Mouse (Mus musculus) intestine, embryonic 16.5 days (tissue): Measurements from ENCODE around the gene Mfn2. TPM values are rescaled to one million over a fixed set of nuclear protein-coding genes. Genes with fewer than 3 reads are reported as not detected.

Experiments
- ATAC-seq: fragments of 200-750 bp; cut with Nextera tagmentation; 2 replicates; pipeline ENCODE4 v1.8.0; 2017; ENCODE audit warnings: moderate TSS enrichment, moderate library complexity
- H3K27ac ChIP-seq: fragments of 300-500 bp; sonication (generic); 2 replicates; pipeline ENCODE4 v1.5.1; 2014; ENCODE audit warnings: mild to moderate bottlenecking, low read length
- H3K27me3 ChIP-seq: fragments of 300-500 bp; sonication (generic); replicated peaks from 2 replicates; pipeline ENCODE4 v1.6.1; 2014; ENCODE audit warnings: low read length, control low read depth, mixed read lengths; ENCODE audit not compliant: control insufficient read depth, insufficient read depth
- H3K36me3 ChIP-seq: fragments of 300-500 bp; sonication (generic); 2 replicates; pipeline ENCODE4 v1.6.1; 2014; ENCODE audit warnings: low read length, control low read depth; ENCODE audit not compliant: control insufficient read depth, insufficient read depth
- H3K4me1 ChIP-seq: fragments of 300-500 bp; sonication (generic); 2 replicates; pipeline ENCODE4 v1.6.1; 2014; ENCODE audit warnings: low read length, control low read depth, mixed read lengths; ENCODE audit not compliant: control insufficient read depth, insufficient read depth
- H3K4me2 ChIP-seq: fragments of 300-500 bp; sonication (generic); 2 replicates; pipeline ENCODE4 v1.6.1; 2014; ENCODE audit warnings: low read depth, low read length, control low read depth
- H3K4me3 ChIP-seq: fragments of 300-500 bp; sonication (generic); 2 replicates; pipeline ENCODE4 v1.5.1; 2014; ENCODE audit warnings: mild to moderate bottlenecking, low read length
- H3K9ac ChIP-seq: fragments of 300-500 bp; sonication (generic); 2 replicates; pipeline ENCODE4 v1.6.1; 2014; ENCODE audit warnings: low read depth, low read length
- H3K9me3 ChIP-seq: fragments of 300-500 bp; sonication (generic); 2 replicates; pipeline ENCODE4 v1.6.1; 2016; ENCODE audit warnings: low read length, control low read depth; ENCODE audit not compliant: control insufficient read depth
- WGBS: fragments of 180-500 bp; shearing (Covaris S2); extraction: QIAGEN DNeasy Blood & Tissue Kit; methylation state at CpG from one replicate; pipeline ENCODE4 v1.1.7; 2014; 5-methylcytosine and 5-hydroxymethylcytosine counted together
- polyA plus RNA-seq: library from polyadenylated mRNA; unstranded; fragments of >200 nt; fragmentation: Nextera tagmentation; extraction: Ambion mirVana; gene quantifications from 2 replicates; pipeline ENCODE4 v1.2.1, GENCODE M21; 2015

Mfn2 gene
- 50.8 and 59.7 TPM in 2 replicates for polyA plus RNA-seq

GRCm38 (mm10) chr4:147904313-147905089 is at the start of gene Mfn2:
Gene Mfn2, minus strand, starts transcription at chr4:147904704.
- peaks cover 16% of the 10 kb centered on the region for H3K4me1 ChIP-seq
- H3K4me2 ChIP-seq: peak within 1 kb of the TSS; percentile 65
- 0 out of 2 replicates have a peak, but pooled peaks cover 2% of the 10 kb centered on the region for H3K36me3 ChIP-seq
- H3K4me3 ChIP-seq: peak within 1 kb of the TSS; percentile 94
- peak within 1 kb of the TSS; percentile 76 for H3K27ac ChIP-seq
- WGBS: under 1% methylated on average over 57 of the region's 59 CpGs
- no peaks in the 10 kb centered on the region for H3K27me3 ChIP-seq
- H3K9me3 ChIP-seq: no peaks in the 10 kb centered on the region
- peak; percentile 88 for ATAC-seq
- peak within 1 kb of the TSS; percentile 96 for H3K9ac ChIP-seq

DNA sequence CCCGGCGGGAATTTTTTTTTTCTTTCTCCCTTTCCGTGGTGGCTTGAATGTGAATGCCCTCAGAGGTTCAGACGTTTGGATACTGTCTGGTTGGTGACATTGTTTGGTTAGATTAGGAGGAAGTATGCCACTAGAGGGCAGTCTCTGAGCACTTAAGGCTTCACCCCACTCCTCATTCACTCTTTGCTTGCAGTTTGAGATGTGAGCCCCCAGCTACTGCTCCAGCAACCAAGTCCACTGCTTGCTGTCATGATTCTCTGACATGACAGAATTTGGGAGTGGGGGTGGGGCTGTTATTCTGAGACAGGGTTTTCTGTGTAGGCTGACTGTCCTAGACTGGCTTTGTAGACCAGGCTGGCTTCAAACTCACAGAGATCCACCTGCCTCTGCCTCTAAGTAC is 49.1 kb upstream of the Mfn2 start:
- no peaks in the 10 kb centered on the region for H3K27me3 ChIP-seq
- no peak overlapping the region for H3K9ac ChIP-seq
- H3K4me1 ChIP-seq: no peaks in the 10 kb centered on the region
- H3K36me3 ChIP-seq: peaks cover 3% of the 10 kb centered on the region; the same call in 1 of the 2 replicates
- WGBS: 8% methylated on average over 4 of the region's 4 CpGs
- H3K4me2 ChIP-seq: no peak overlapping the region
- no peak overlapping the region for H3K27ac ChIP-seq
- ATAC-seq: no peak
- no peaks in the 10 kb centered on the region for H3K9me3 ChIP-seq
- no peak overlapping the region for H3K4me3 ChIP-seq

GRCm38 (mm10) chr4:147947511-147947910 is 43.0 kb upstream of the Mfn2 start:
- no peak overlapping the region for H3K4me2 ChIP-seq
- H3K4me1 ChIP-seq: peaks cover 10% of the 10 kb centered on the region
- no peak for ATAC-seq
- no peaks in the 10 kb centered on the region for H3K27me3 ChIP-seq
- no peak overlapping the region for H3K4me3 ChIP-seq
- H3K9me3 ChIP-seq: no peaks in the 10 kb centered on the region
- 34% methylated on average over 2 of the region's 2 CpGs for WGBS
- no peak overlapping the region for H3K27ac ChIP-seq
- H3K36me3 ChIP-seq: peaks cover 25% of the 10 kb centered on the region
- no peak overlapping the region for H3K9ac ChIP-seq

DNA sequence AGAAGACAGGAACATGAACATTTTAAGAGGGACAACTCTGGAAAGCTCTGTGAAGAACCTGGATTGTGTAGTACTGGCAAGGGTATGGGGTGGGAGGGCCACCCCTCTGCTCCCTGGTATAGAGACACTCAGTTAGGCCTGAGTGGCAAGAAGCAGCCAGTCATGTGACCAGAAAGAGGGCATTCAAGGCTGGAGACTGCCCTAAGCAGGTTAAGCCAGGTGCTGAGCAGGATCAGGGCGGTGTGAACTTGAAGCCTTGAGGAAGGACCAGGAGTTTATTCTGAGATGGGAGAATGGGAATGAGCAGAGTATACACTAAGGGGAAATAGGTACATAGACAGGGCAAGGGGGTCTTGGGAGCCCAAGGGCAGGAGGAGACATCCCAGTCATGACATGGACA is 38.5 kb upstream of the Mfn2 start:
- Histone ChIP-seq H3K27me3 (no peaks in the 10 kb centered on the region), H3K9ac (no peak overlapping the region), H3K4me1 (peaks cover 31% of the 10 kb centered on the region), H3K27ac (no peak overlapping the region), H3K36me3 (peaks cover 20% of the 10 kb centered on the region), H3K4me3 (no peak overlapping the region), H3K4me2 (0 out of 2 replicates have a peak overlapping the region, but pooled peaks have one; percentile 89), H3K9me3 (no peaks in the 10 kb centered on the region)
- 93% methylated on average over 1 of the region's 1 CpGs for WGBS
- ATAC-seq: no peak

GRCm38 (mm10) chr4:147941045-147942020 is 36.8 kb upstream of the Mfn2 start:
- peak overlapping the region; percentile 87 for H3K9ac ChIP-seq
- H3K4me2 ChIP-seq: peak overlapping the region; percentile 89
- peak overlapping the region; percentile 79 for H3K27ac ChIP-seq
- H3K4me3 ChIP-seq: peak overlapping the region; percentile 93
- whole genome bisulfite sequencing: 5% methylated on average over 87 of the region's 88 CpGs
- H3K9me3 ChIP-seq: no peaks in the 10 kb centered on the region
- H3K4me1 ChIP-seq: peaks cover 31% of the 10 kb centered on the region
- H3K27me3 ChIP-seq: no peaks in the 10 kb centered on the region
- ATAC-seq: peak; percentile 73
- peaks cover 20% of the 10 kb centered on the region for H3K36me3 ChIP-seq

DNA sequence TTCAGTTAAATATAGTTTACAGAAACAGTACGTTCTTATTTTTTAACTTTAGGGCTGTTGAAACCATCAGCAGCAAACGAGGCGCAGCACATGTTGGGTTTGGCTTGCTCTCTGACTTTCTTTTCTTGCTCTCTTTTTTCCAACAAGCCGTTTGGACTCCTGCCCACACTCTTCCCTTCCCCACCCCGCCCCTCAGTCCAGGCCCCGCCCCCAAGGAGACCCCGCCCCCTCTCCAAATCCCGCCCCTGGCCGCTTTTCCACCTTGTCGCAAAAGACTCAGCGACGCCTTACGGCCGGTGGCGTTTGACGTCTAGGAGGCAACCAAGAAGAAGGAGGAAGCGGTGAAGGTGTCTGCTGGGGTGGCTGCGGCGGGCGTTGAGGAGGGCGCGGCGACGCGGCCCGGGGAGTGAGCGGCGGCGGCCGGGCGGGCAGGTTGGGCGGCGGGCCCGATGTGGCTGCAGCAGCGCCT is 36.1 kb upstream of the Mfn2 start, which contains the start of gene 2510039O18Rik:
Gene 2510039O18Rik, plus strand, starts transcription at position 320 of the 469 bp plus-strand sequence.
- Histone ChIP-seq H3K4me3 (peak within 1 kb of the TSS; percentile 93), H3K9me3 (no peaks in the 10 kb centered on the region), H3K36me3 (peaks cover 14% of the 10 kb centered on the region), H3K4me1 (peaks cover 36% of the 10 kb centered on the region), H3K4me2 (peak within 1 kb of the TSS; percentile 89), H3K27me3 (no peaks in the 10 kb centered on the region), H3K27ac (peak within 1 kb of the TSS; percentile 79), H3K9ac (peak within 1 kb of the TSS; percentile 87)
- WGBS: 1% methylated on average over 31 of the region's 35 CpGs
- peak; percentile 73 for ATAC-seq

DNA sequence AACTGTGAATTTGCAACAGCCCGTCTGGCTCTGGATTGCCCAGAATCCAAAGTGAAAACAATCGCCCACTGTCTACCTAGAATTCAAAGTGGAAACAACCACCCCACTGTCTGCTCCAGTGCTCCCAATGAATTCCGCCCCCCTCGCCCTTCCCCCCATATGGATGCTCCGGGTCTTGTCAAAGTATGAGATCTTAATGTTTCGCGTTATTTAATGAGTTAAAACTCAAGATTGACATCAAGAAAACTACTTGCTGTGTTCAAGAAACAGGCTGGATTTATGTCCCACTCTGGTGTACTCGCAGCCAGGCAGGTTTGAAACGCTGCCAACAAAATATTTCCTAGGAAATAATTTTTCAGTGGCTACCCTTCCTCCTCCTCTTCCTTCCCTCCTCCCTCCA is 35.6 kb upstream of the Mfn2 start:
- Histone ChIP-seq H3K27me3 (no peaks in the 10 kb centered on the region), H3K9me3 (no peaks in the 10 kb centered on the region), H3K36me3 (peaks cover 9% of the 10 kb centered on the region), H3K9ac (no peak overlapping the region), H3K4me1 (peaks cover 36% of the 10 kb centered on the region), H3K27ac (peak overlapping the region; percentile 75), H3K4me2 (no peak overlapping the region; the same call in 1 of the 2 replicates), H3K4me3 (no peak overlapping the region)
- peak; percentile 2; the same call in 1 of the 2 replicates for ATAC-seq
- 45% methylated on average over 9 of the region's 9 CpGs for WGBS

DNA sequence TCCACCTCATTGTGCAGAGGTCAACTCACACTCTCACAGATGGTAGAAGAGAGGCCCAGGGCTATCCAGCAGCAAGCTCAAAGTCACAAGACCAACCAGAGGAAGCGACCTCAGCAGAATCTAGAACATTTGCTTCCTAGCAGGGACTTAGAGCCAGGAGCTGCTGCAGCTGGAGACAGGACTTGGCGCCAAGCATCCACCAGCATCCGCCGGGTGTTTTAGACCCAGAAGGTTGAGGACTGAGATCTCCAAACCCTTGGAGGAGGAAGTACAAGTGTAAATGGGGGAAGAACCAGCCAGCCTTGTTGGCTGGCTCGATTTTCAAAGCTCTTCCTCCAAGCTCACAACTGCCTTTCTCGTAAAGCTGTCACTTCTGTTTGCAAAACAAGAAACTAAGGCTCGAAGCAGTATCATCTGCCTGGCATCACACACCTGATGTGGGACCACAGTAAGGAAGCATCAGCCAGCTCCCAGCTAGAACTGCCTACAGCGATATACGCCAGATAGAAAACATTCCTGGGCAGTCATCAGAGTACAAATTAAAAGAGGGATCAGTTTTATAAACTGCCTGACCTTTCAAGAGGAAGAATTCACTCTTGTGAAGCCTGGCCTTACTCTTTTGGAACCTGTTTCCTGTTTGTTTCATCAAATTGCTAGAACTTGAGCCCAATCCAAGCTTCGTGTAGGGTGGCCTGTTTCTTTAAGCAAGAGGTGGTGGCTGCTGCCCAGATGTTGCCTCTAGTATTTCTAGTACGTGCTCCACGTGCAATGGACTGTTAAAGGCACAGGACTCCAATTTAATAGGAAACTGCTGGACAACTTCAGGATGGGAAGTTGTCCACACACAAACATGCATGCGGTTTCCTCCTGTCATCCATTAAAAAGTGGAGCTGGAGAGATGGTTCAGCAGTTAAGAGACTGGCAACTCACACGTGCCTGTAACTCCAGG is 33.9 kb upstream of the Mfn2 start:
- H3K27me3 ChIP-seq: no peaks in the 10 kb centered on the region
- no peak overlapping the region for H3K4me2 ChIP-seq
- H3K9me3 ChIP-seq: no peaks in the 10 kb centered on the region
- ATAC-seq: no peak
- no peaks in the 10 kb centered on the region for H3K36me3 ChIP-seq
- H3K4me3 ChIP-seq: no peak overlapping the region
- H3K4me1 ChIP-seq: peaks cover 36% of the 10 kb centered on the region
- peak overlapping the region; percentile 83 for H3K27ac ChIP-seq
- H3K9ac ChIP-seq: no peak overlapping the region
- 46% methylated on average over 14 of the region's 14 CpGs for WGBS
